Mouse (Mus musculus) liver, embryonic 13.5 days (tissue): ENCODE results near the gene Amer1. TPM values are rescaled to one million over a fixed set of nuclear protein-coding genes. Genes with fewer than 3 reads are reported as not detected.

Experiments used
- polyA plus RNA-seq: library from polyadenylated mRNA; unstranded; fragments of >200 nt; fragmentation: Nextera tagmentation; extraction: Ambion mirVana; gene quantifications from 2 replicates; pipeline ENCODE4 v1.2.1, GENCODE M21; 2015

Amer1 gene
- polyA plus RNA-seq, 1 experiment from 2014 or later: 2.4 TPM

Other genes starting within 250 kb of the Amer1 start
- 1.1 and 1.5 TPM in 2 replicates for gene Arhgef9, start 248.0 kb downstream of the Amer1 start, polyA plus RNA-seq
- not detected in 2 replicates for gene Asb12, start 113.1 kb upstream of the Amer1 start, polyA plus RNA-seq
- not detected in 2 replicates for gene Pfn5, start 113.2 kb upstream of the Amer1 start, polyA plus RNA-seq
- 2.3 and 3.1 TPM in 2 replicates for gene Zc4h2, start 213.6 kb upstream of the Amer1 start, polyA plus RNA-seq